Mouse (Mus musculus): ENCODE measurements at regions not wholly inside any gene's neighbourhood (a gene's known extent, or its start where the extent isn't known, plus 50 kb on each side); places are given as distances from the start of the nearest gene placed in this dataset.

DNA sequence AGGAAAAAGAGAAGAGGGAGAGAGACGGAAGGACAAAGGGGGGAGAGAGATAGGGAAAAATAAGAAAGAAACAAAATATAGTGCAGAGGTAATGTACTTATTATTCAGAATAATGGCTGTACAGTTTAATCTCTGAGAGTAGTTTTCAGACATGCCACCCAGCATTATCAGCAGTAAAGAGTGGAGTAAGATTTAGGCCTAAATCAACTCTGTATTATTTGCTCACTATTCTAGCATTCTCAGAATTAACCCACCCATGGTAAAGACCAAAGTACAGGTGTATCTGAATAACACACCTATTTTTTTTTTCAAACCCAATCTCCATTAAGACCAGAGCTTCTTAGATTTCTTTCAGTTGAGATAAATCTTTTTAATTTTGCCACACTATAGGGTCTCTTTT lies 177.7 kb upstream of the Gm11114 start:
- DNase-seq (ENCODE audit: low spot score): no peak

DNA sequence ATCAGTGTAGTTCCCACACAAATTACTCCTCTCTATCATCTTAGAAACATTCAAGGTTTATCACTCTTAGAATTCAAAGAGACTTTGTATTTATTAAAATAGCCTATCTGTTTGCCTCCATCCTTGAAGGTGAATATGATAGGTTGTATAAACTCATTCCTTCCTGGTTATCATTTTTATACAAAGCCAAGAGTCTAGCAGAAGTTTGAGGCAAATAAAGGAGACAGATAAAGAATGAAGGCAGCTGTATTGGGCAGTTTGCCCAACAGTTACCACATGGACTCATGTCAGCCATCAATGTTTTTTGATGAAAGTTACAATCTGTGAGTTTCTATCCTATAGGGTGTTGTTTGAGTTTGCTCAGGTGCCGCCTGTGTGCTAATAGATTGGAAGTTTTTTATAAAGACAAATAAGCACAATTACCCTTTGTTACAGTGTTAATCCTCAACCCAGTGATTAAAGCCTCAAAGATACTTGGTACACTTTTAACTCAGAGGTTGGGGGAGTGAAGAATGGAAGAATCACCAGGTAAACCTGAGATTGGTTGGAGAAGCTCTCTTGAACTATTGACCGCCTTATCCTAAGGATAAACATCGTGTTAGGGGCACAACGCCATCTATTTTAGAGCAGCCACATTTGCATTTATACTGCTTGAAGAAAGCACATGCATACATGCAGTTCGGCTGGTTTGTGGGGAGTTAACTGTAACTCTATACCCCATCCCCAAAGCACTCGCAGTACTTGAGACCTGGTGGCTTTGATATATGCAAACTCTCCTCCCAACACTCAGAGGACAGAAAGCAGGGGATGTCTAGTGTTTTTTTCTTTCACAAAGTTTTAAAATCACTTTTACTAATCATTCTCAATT lies 175.6 kb upstream of the Gm11114 start:
- DNase-seq (ENCODE audit: low spot score): no peak

DNA sequence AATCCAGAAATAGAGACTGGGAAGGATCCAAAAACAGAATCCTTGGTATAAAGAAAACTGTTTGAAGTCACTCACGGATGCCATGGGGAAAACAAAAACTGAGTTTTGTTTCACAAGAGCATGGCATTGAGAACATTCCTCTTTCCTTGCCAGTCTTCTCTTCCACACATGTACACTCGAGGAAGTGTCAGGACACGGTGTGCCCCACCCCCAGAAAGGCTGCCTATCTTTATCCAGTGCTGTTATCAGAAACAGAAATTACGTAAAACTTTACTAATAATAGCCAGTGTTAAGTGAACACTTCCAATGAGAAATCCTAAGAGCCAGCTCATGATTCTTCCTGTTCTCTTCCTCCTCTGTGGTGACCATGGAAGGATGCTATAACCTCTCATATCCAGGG lies 172.7 kb upstream of the Gm11114 start:
- DNase-seq (ENCODE audit: low spot score): no peak

DNA sequence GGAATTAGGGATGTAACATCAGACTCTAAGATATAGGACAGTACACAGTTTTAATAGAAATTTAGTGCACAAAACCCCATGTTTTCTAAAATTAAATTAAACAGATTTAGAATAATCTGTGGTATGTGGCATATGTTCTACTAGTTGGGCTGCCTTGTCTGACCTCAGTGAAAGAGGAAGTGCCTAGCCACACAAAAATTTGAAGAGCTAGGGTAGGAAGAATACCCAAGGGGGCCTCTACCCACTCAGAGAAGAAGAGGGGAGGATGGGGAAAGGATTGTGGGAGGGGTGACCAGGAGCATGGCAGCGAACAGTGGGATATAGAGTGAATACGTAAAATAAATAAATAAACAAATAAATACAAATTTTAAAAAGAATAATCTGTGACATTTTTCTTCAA lies 168.2 kb upstream of the Gm11114 start:
- no peak for DNase-seq (ENCODE audit: low spot score)

DNA sequence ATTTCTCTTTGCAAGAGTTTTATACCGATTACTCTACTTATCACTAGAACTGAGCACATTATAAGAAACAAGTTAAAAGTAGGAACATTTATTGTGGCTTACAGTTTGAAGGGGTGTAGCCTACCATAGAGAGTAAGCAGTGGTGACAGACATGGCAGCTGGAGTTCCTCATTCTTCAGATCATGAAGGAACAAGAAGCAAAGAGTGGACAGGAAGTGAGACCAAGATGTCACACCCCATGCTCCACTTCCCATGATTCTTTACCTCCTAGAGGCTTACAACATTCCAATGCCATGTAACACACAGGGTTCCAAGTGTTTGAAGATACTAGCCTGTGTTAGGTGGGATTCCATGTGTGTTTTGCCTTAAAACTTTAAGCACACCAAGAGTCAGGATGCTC lies 146.9 kb upstream of the Gm11114 start:
- no peak for DNase-seq (ENCODE audit: low spot score)

DNA sequence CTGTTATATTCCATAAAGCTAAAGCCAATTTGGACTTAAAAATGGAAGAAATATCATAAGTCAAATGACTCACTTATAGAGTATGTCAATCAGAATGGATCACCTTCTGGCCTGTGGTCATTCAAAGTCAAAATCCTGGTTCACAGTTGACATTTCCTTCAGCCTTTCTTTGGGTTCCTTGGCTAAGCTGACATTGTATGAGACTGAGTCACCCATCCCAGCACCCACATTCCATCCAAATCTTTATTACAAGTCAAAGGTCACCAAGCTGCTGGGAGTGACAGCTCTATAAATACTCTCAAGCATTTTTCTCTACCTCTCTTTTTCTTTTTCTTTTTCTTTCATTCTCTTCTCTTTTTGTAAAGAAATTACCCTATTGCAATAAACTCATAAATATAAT lies 145.3 kb upstream of the Gm11114 start:
- no peak for DNase-seq (ENCODE audit: low spot score)

DNA sequence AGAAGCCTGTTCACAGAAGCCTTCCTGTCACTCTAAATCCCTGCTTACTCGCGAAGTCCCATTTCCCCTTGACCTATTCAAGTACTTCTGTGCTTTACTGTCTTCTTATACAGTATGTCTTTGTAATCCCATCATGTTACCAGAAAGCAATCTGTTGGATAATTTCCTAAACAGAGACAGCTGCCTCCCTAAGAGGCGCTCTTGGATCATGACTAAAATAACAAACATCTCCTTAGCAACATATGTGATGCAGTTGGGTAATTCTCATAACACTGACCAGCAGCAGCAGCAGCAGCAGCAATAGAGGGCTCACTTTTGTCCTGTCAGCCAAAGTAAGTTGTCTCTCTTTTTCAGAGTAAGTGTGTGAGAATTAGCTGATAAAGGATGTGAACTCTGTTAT lies 138.1 kb upstream of the Gm11114 start:
- DNase-seq (ENCODE audit: low spot score): no peak

DNA sequence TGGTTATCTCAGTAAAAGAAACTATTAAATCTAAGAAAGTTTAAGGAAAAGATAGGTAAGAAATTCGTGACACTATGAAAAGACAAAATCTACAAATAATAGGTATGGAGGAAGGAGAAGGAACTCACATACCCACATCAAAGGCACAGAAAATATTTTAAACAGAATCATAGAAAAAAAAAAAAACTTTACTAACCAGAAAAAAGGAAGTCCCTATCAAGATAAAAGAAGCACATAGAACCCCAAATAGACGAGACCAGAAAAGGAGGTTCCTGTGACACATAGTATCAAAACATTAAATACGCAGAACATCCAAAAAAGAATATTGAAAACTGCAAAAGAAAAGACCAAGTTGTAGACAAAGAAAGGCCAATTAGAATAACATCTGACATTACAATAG lies 111.4 kb upstream of the Gm11114 start:
- DNase-seq (ENCODE audit: low spot score): no peak

DNA sequence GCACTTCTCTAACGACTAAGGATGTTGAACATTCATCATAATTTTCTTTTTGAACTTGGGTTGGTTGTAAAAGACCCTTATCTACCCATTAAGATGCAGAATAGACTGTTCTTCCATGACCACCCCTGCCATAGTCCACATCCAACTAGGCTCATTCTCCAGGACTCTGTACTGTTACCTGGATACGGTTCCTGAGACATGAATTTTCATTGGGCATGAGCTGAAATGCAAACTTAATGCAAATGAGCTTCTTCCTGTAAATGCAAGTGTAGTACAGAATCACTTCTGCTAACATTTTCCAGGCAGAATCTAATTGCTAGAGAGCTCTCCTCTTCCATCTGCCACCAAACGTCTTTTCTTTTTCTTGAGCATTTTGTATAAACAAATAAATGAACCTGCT lies 87.7 kb upstream of the Gm11114 start:
- DNase-seq (ENCODE audit: low spot score): no peak

Measured in embryo, embryonic 10.5 days (tissue).